Mouse (Mus musculus) ovary, adult 18-20 months (tissue): ENCODE data around the gene Zmiz1.

Source experiments
- DNase-seq: peaks from one replicate; pipeline ENCODE4 v3.0.0; 2022; ENCODE audit warnings: low spot score, mixed read lengths

Gene Zmiz1

GRCm38 (mm10) chr14:25686983-25687901, 228.3 kb downstream of the Zmiz1 start:
- no peak for DNase-seq

- DNase-seq = no peak
Observed at GRCm38 (mm10) chr14:25693271-25693887, 234.4 kb downstream of the Zmiz1 start.

- DNase-seq = peak; percentile 89
Observed at GRCm38 (mm10) chr14:25693888-25694568, 235.0 kb downstream of the Zmiz1 start, which contains the start of gene Ppif. Ppif (plus strand) TSS chr14:25694154.

- no peak for DNase-seq
Observed at GRCm38 (mm10) chr14:25694569-25694897, 235.5 kb downstream of the Zmiz1 start.

GRCm38 (mm10) chr14:25695059-25695458, 236.1 kb downstream of the Zmiz1 start:
- DNase-seq = no peak

GRCm38 (mm10) chr14:25696356-25696755, 237.4 kb downstream of the Zmiz1 start:
- DNase-seq = no peak

GRCm38 (mm10) chr14:25701986-25702385, 243.0 kb downstream of the Zmiz1 start:
- no peak for DNase-seq

GRCm38 (mm10) chr14:25707691-25708181, 248.8 kb downstream of the Zmiz1 start:
- no peak for DNase-seq

GRCm38 (mm10) chr14:25708451-25708850, 249.5 kb downstream of the Zmiz1 start:
- DNase-seq = no peak

GRCm38 (mm10) chr14:25708917-25709316, 249.9 kb downstream of the Zmiz1 start:
- no peak for DNase-seq

- DNase-seq = no peak
Observed at GRCm38 (mm10) chr14:25710073-25710472, 251.1 kb downstream of the Zmiz1 start.

- no peak for DNase-seq
Observed at GRCm38 (mm10) chr14:25710681-25711080, 251.7 kb downstream of the Zmiz1 start.

- no peak for DNase-seq
Observed at GRCm38 (mm10) chr14:25711177-25711576, 252.2 kb downstream of the Zmiz1 start.

GRCm38 (mm10) chr14:25711602-25712001, 252.6 kb downstream of the Zmiz1 start:
- DNase-seq = no peak

- no peak for DNase-seq
Observed at GRCm38 (mm10) chr14:25713443-25713842, 254.5 kb downstream of the Zmiz1 start.
